Mouse (Mus musculus) urinary bladder, postnatal 36 days (tissue): ENCODE data around the gene Gm45233.
A peak's percentile ranks its signal among the peaks of the same experiment; 100 is the strongest.

Experiments used
- DNase-seq, 2 experiments: peaks; one replicate each; pipeline ENCODE4 v3.0.0; 2022; ENCODE audit warnings: low spot score in 2 of 2, mixed read lengths in 1 of 2

Gene Gm45233

GRCm38 (mm10) chr7:43495343-43496021, 51.6 kb downstream of the Gm45233 start:
- peak; percentile 5 to 31 for DNase-seq

DNA sequence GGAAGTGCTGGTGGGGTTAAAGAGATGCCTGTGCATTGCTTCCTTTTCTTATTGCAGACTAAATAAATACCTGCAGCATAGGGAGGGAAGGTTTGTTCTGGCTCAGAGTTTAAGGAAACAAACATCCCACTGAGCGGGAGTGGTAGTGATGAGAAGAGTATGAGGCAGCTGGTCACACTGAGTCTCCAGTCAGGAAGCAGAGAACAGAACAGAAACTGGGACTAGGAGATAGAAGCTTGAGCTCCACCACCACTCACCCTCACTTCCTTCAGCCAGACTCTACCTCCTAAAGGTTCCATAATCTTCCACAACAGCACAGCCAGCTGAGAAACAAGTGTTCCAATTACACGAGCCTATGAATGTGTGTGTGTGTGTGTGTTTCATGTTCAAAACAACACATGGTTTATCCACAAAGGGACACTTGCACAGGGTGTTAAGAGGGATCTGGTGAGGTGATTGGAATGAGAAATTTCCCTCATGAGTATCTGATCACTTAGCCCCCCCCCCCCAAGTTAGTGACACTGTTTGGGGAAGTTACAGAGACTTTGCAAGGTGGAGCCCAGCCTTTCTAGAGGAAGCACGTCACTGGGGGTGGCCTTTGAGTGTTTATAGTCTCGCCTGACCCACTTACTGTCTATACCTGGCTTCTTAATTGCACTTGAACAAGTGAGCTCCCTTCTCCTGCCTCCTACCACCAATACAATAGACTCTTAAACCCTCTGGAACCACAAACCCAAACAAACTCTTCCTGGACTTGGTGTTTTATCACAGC, 68.0 kb downstream of the Gm45233 start:
- no peak for DNase-seq

- DNase-seq: no peak
Observed at GRCm38 (mm10) chr7:43512519-43512918, 68.6 kb downstream of the Gm45233 start.
